Mouse (Mus musculus) frontal cortex, postnatal 36 days (tissue): ENCODE results near the gene Txlnb.
"Not testable (repeated sequence)": the region's sequence is repeated elsewhere in the genome, so short reads cannot be mapped to it uniquely, and the experiment has no call there.

ENCODE experiments used
- DNase-seq, 2 experiments: peaks; one replicate each; pipeline ENCODE4 v3.0.0; 2022; ENCODE audit warnings: low spot score in 2 of 2

Txlnb gene

GRCm38 (mm10) chr10:17820422-17820821 is 24.4 kb downstream of the Txlnb start:
- DNase-seq, result not testable (repeated sequence)

- DNase-seq, result no peak
Observed at GRCm38 (mm10) chr10:17827391-17827790, 31.4 kb downstream of the Txlnb start.

GRCm38 (mm10) chr10:17829205-17829604 is 33.2 kb downstream of the Txlnb start:
- no peak for DNase-seq

- no peak for DNase-seq
Observed at GRCm38 (mm10) chr10:17831041-17831440, 35.0 kb downstream of the Txlnb start.

- DNase-seq, result no peak
Observed at GRCm38 (mm10) chr10:17835031-17835430, 39.0 kb downstream of the Txlnb start.

GRCm38 (mm10) chr10:17836275-17836674 is 40.2 kb downstream of the Txlnb start:
- DNase-seq, result peak in 1 of 2 experiments; percentile 29

- DNase-seq, result peak; percentile 38 to 66
Observed at GRCm38 (mm10) chr10:17842030-17842429, 46.0 kb downstream of the Txlnb start.

- DNase-seq, result peak; percentile 27 to 59
Observed at GRCm38 (mm10) chr10:17844781-17845537, 48.9 kb downstream of the Txlnb start.

- DNase-seq, result no peak
Observed at GRCm38 (mm10) chr10:17857647-17858261, 61.7 kb downstream of the Txlnb start.

GRCm38 (mm10) chr10:17860701-17861480 is 64.9 kb downstream of the Txlnb start:
- peak in 1 of 2 experiments; percentile 23 for DNase-seq

GRCm38 (mm10) chr10:17869822-17870662 is 74.0 kb downstream of the Txlnb start:
- DNase-seq, result peak; percentile 55 to 75

GRCm38 (mm10) chr10:17878002-17878919 is 82.2 kb downstream of the Txlnb start:
- DNase-seq, result no peak

GRCm38 (mm10) chr10:17880038-17880437 is 84.0 kb downstream of the Txlnb start:
- no peak for DNase-seq

GRCm38 (mm10) chr10:17880724-17881123 is 84.7 kb downstream of the Txlnb start:
- no peak for DNase-seq
